Mouse (Mus musculus) common myeloid progenitor, adult 5-6 weeks (primary cell): ENCODE data around the gene Bcap31. TPM values are rescaled to one million over a fixed set of nuclear protein-coding genes. Genes with fewer than 3 reads are reported as not detected.
"Not testable (repeated sequence)": the region's sequence is repeated elsewhere in the genome, so short reads cannot be mapped to it uniquely, and the experiment has no call there.

Experiments
- ATAC-seq: replicated peaks from 2 replicates; pipeline ENCODE4 v1.8.0; 2016; ENCODE audit warnings: low read depth, mild to moderate bottlenecking, moderate TSS enrichment, inconsistent platforms; ENCODE audit not compliant: poor library complexity, severe bottlenecking
- total RNA-seq: library from RNA; stranded (forward); fragments of 200-1000, 187-1606 nt; gene quantifications from 2 replicates; pipeline ENCODE4 v1.2.3, GENCODE M21; 2017

Bcap31 gene
- 169 and 218 TPM in 2 replicates for total RNA-seq

DNA sequence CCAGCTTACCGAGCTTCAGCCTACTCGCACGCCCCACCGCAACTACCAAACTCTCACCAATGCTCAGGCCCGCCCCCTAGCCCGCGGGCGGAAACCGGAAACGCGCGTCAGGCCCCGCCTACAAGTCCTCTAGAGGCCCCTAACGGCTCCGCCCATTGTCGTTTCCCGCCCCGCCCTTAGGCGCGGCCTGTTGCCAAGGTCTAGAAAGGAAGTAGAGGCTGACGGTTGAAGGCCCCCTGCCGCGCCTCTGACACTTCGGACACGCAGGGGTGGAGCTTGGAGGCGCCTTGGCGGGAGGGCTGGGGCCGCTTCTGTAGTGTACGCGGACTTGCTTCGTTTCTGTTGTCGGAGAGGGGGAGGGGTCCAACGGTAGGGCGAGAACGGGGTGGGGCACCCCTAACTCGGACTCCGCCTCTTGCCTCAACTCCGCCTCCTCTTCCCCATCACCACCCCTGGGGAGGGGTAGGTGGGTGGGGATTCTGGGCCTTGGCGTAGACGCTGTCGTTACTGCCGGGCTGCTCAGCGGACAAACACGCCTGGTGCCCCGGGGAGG, at the start of gene Bcap31, which contains the start of gene Abcd1:
TSS of gene Bcap31 (minus strand) at position 67 of the 553 bp plus-strand sequence.
TSS of gene Abcd1 (plus strand) at position 489 of the 553 bp plus-strand sequence.
- ATAC-seq, result peak; percentile 83

DNA sequence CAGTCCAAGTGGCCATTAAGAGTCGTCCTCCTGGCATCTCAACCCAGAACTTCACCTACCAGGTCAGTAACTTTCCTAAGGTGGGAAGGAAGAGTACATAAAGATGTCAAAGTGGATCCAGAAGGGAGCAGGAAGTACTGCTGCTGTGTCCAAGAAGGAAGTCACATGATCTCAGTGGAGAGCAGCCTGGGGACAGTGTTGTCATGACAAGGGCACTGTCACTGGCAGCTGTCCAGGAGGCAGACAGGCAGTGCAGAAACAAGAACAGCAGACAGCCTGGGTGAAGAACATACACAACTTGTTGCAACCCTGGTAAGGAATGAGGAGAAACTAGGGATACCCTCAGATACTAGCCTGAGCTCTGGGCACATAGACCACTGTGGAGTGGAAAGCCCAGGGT, 49.3 kb upstream of the Bcap31 start:
- ATAC-seq, result peak; percentile 64

GRCm38 (mm10) chrX:73758611-73759290, 42.8 kb upstream of the Bcap31 start:
- peak; percentile 44; the same call in 1 of the 2 replicates for ATAC-seq

- no peak for ATAC-seq
These were observed 40.6 kb upstream of the Bcap31 start, which contains the start of gene Plxnb3 for GRCm38 (mm10) chrX:73756334-73757140. Gene Plxnb3, plus strand, starts transcription at chrX:73757090.

GRCm38 (mm10) chrX:73748977-73749376, 33.0 kb upstream of the Bcap31 start:
- no peak for ATAC-seq

DNA sequence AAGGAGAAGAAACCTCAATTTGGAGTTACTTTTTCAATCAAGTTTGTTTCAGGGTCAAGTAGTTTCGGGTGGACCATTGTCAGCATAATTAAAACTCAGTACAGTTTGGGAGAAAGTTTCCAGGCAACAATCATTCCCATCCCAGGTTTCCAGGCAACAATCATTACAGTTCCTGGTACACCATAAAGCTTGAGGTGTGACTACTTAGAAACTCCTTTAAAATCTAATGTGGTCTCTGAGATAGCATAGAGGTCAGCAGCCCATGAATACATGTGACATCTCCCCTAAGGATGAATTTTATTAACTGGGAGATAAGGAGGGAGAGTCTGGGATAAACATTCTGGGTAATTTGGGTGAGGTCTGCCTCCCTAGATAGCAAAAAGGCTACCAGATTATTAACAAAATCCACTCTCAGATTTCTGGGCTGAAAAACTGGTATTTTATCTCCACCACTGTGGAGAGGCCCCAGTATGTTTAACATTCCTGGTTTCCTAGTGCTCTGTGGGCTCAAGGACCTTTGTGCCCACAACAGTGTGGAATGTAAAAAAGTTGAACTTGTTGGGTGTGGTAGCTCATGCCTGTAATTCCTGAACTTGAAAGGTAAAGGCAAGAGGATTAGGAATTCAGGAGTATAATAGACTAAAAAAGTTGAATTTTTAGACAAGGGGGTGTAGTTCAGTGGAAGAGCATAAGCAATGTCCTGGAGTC, 29.0 kb upstream of the Bcap31 start:
- no peak for ATAC-seq

DNA sequence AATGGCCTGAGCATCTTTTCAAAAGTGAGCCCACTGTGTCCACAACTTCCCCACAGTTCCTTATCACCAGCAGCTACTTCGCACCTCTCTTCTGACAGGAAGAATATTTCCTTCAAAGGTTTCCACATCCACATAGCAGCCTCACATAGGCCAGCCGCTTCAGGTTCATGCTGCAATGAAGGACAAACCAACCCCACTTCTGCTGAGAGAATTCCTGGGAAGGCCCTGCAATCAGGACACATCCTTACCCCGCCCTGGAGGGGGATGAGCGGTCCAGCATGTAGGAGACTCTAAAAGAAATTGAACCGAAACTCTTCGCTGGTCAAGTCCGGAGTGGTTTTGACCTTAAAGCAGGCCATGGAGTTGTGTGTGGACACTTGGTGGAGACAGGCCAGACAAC, 23.9 kb upstream of the Bcap31 start:
- ATAC-seq, result not testable (repeated sequence)

GRCm38 (mm10) chrX:73739151-73739550, 23.2 kb upstream of the Bcap31 start:
- no peak for ATAC-seq

DNA sequence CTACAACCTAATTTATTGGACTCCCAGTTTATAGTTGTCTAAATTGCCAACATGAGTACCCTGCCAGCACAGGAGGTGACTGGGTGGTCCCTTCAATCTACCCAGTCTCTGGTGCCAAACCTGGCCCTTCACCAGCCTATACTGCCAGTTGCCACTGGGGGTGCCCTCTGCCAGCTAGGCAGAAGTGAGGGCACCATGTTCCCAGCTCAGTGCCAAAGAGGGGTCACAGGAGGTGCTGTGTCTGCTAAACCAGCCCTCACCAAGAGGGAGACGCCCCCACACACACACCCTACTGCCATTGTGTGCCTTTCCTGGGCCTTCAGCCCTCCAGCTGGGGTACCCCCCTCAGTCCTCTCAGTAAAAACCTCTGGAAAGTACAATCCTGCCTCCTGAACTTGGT, 22.2 kb upstream of the Bcap31 start:
- peak; percentile 60; the same call in 1 of the 2 replicates for ATAC-seq

DNA sequence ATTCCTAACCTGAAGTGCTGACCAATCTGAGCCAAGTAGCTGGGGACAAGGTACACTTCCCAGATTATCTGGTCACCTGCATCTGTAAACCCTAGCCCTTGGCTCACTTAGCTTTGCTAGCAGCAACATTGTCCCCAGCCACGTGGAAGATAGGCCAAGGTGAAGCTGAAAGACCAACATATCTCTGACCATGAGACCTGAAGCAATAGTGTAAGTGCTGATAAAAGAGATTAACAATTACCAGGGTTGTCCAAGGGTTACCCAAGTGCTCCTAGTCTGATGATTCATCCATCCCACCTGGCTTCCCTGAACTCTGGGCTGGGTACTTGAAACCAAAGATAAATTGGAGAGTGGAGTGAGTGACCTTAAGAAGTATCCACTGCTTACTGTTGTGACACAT, 14.9 kb upstream of the Bcap31 start:
- ATAC-seq, result no peak

- ATAC-seq, result 0 out of 2 replicates have a peak, but pooled peaks have one; percentile 8
These were observed 2.8 kb upstream of the Bcap31 start for GRCm38 (mm10) chrX:73718686-73719362.

GRCm38 (mm10) chrX:73718271-73718670, 2.3 kb upstream of the Bcap31 start:
- no peak for ATAC-seq

- ATAC-seq, result no peak
These were observed 1.7 kb upstream of the Bcap31 start for GRCm38 (mm10) chrX:73717667-73718066.

DNA sequence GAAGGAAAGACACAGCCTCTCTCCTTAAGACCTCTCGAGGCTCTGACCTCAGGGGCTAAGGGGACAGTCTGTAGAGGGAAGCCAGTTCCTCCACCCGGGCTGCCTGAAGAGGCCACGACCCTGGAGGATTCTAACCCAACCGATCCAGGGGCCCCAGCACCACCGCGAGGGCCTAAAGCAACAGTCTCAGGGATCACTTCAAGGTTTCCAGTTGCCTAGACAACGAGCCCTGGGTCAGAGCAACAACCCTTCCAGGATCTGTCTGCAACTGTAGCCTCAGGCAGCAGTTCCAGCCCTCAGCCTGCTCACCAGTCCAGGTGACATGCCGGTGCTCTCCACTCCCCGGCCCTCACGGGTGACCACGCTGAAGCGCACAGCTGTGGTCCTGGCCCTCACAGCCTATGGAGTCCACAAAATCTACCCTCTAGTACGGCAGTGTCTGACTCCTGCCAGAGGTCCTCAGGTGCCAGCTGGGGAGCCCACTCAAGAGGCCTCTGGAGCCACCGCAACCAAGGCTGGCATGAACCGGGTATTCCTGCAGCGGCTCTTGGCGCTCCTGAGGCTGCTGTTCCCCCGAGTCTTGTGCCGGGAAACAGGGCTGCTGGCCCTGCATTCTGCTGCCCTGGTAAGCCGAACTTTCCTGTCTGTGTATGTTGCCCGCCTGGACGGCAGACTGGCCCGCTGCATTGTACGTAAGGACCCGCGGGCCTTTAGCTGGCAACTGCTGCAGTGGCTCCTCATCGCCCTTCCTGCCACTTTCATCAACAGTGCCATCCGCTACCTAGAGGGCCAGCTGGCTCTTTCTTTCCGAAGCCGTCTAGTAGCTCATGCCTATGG, 952 bp upstream of the Bcap31 start:
- ATAC-seq, result no peak; the same call in 1 of the 2 replicates

DNA sequence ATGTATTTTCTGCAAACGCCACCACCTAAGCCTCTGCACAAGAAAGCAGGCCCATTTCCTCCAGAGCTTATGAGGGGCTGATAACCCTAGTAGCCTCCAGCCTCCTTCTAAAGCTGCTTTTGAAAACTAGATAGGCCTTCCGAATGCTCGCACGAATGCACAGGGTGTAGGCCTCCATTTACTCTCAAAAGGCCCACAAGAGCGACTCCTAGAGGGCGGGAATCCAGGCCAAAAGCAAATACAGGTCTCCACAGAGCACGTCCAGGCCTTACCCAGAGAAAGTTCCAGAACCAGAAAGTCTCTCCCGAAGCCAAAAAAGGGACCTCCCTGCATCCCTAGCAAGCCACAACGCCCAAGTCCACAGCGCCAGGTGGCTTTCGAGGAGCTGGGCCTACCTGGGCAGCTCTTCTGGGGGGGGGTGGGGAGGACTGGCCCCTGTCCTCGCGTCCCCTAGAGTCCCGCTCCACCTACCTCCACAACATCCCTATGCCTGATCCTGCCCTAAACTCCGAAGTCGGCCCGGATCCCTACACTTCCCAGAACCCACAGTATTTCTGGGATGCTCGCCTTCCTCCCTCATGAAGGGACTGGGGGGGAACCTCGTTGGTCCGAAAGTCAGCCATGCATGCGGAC, 383 bp downstream of the Bcap31 start:
- peak; percentile 10; the same call in 1 of the 2 replicates for ATAC-seq

DNA sequence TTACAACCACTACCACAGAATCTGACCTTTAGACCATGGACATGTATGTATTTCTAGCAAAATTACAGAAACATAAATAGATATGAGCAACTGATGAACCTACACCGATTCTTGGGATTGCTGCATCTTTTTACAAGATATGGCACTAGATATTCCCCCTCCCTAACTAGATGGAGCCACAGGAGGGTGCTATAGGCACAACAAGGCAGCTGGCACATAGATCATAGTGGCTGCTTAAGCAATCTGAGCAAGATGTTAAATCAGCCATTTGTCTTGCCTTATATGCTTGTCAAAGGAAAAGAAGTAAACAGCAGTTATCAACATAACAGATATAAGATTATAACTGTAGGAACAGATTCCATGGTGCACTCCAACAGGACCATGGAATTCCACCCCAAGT, 15.5 kb downstream of the Bcap31 start:
- no peak for ATAC-seq

DNA sequence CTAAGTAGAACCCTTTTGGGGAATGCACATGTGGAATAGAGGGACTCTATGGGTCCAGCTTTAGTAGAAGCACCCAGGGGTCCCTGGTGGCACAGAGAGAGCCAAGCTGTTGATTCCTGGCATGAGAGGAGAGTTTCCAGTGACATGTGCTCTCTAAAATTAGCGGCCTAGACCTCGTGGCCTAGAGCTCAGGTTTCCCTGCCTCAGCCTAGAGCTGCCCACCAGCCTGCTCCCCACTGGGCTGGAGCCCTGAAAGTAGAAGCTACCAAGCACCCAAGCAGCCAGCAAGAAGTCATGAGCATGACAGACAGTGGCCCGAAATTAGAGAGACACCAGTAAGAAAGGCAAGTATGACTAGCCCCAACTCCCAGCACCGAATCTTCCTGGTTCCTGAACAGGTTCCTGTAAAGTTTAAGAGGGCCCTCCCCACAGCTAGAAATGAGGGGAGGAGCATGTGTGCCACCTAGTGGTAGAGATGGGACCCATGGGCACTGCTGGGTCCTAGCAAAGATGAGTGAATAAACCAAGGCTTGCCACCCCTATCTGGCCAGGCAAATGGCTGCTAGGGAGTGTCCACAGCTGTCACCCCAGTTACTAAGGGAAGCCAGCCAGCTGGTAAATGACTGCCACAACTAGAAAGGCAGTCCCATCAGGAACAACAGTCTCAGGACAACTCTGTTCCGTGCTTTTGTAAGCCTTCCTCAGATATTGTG, 24.9 kb downstream of the Bcap31 start:
- ATAC-seq, result peak; percentile 96

DNA sequence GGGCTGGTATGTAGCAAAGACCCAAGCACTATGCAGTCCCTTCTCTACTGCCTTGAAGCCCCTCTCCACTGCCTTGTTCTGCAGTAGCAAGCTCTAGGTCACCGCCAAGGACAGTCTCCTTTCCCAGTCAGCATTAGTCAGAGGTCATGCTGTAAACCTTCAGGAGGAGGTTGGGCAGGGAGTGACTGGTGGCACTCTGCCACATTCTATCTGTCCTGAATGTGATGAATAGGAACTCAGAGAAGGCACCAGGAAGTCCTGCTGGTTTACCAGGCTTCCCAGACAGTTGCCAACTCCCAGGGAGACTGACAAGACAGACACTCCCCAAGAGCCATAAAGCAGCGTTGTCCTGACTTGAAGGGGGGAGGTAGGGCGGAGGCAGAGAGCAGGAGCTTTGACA, 30.3 kb downstream of the Bcap31 start:
- peak; percentile 29; the same call in 1 of the 2 replicates for ATAC-seq
